Mouse (Mus musculus): ENCODE data around the gene Phldb3.
"Not testable (repeated sequence)": the region's sequence is repeated elsewhere in the genome, so short reads cannot be mapped to it uniquely, and the experiment has no call there.

The Phldb3 gene

GRCm38 (mm10) chr7:24594309-24594803, 16.2 kb upstream of the Phldb3 start:
- peak; percentile 54 for DNase-seq (ENCODE audit: extremely low spot score, low spot score)

DNA sequence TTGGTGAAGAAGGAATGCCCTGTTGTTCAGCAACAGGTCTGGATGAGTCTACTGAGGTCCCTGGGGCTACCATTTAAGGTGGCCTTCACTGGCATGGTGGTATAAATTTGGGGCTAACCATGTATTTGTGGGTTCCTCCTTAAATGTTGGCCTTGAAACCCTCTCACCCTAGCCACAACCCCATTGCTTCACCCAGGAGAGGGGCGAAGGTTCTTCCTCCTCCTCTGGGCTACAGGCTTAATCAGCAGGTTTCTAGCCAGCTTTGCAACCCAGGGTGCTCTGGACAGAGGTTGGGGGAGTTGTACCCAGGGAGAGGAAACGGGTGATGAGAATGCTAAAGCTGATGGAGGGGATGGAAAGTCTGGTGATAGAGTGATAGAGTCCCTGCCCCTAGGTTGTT, 15.1 kb upstream of the Phldb3 start:
- no peak for DNase-seq (ENCODE audit: extremely low spot score, low spot score)

DNA sequence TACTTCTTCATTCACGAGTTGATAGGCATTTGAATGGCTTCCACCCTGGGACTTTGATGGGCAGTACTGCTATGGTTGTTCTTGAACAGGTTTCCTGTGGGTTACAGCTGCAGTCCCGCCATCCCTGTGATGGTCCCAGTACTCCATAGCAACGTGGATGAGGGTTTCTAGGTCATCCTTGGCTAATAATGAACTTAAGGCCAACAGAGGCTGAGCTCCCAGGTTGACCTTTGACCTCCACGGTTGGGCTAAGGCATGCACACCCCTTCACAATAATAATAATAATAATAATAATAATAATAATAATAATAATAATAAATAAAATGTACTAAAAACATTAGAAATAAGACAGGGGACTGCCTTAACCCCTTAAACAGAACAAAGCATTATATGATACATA, 12.4 kb upstream of the Phldb3 start:
- DNase-seq (ENCODE audit: extremely low spot score, low spot score), result no peak

DNA sequence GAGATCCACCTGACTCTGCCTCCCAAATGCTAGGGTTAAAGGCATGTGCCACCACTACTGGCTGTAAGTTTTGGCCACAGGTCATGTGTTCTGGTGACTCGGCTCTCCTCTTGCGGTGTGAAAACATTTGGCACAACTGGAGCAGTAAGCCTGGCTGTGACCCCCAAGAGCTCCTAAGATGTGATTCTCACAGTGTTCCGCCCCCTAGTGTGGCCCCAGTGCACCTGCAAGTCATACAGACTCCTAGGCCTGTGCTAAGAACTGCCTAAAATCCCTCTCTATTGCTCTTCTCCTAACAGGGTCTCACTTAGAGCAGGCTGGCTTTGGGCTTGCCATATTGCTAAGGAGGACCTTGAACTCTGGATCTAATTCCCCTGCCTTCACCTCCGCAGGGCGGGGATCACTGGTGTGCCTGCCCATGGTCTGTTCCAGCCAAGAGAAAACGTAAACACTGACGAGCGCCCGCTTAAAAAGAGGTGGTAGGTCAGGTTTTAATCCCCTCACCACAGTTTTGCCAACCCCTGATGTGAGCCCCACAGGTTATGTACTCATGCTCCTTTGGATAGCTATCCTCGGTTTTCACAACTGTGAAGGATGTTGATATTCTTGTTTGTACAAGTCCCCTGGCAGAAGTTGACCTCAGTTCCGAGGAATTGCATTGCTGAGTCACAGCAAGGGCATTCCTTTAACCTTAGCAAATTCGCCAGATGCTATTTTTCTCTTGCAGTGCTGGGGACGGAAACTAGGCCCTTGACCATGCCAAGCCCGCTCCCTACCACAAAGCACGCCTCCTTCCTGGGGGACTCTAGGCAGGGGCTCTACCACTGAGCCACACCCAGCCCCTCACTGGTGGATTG, 11.1 kb upstream of the Phldb3 start:
- DNase-seq (ENCODE audit: extremely low spot score, low spot score), result no peak

DNA sequence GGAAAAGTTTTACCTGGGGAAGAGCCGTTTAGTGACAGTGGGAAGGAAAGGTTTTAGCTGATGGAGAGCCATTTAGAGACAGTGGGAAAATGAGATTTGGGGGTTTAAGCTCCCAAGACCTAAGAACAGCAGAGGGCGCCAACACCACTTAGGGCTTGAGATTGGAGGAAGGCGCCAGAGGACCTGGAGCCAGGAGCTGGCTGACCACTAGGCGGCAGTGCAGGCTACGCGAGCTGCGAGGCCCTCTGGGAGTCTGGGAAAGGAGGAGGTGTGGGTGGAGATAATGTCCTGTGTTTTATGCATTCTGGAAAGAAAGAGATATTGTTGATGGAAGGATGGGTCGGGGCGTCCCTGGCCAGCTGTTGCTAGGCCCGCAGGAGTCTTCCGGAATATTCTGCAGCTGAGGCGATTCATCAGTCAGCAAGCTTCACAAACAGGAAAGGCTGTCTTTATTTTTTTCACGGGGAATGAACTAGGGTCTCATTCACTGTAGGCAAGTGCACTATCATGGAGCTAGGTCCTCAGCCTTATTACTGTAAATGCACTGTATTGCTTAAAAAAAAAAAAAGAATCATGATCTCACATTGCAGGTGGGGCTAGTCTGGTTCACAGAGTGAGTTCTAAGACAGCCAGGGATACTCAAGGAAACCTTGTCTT, 9.5 kb upstream of the Phldb3 start:
- DNase-seq (ENCODE audit: extremely low spot score, low spot score), result peak; percentile 94

DNA sequence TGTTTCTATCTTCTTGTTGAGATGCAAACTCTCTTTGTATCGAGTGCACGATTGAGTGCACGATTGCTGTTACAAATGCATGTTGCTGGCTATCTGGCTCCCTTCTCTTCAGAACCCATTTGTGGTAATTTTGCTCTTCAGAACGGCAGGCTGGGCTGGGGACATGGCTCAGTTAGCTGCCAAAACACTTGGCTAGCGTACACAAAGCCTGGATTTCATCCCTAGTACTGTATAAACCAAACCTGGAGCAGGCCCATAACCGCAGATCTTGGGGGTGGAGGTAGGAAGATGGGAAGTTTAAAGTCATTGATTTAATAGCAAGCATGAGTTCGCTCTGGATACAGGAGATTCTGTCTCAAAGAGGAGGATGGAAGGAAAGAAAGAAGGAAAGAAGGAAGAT, 5.0 kb upstream of the Phldb3 start:
- no peak for DNase-seq (ENCODE audit: extremely low spot score, low spot score)

- no peak for DNase-seq (ENCODE audit: extremely low spot score, low spot score)
Measured at GRCm38 (mm10) chr7:24606046-24606445, 4.5 kb upstream of the Phldb3 start.

- DNase-seq (ENCODE audit: extremely low spot score, low spot score), result no peak
Measured at GRCm38 (mm10) chr7:24608017-24608416, 2.5 kb upstream of the Phldb3 start.

DNA sequence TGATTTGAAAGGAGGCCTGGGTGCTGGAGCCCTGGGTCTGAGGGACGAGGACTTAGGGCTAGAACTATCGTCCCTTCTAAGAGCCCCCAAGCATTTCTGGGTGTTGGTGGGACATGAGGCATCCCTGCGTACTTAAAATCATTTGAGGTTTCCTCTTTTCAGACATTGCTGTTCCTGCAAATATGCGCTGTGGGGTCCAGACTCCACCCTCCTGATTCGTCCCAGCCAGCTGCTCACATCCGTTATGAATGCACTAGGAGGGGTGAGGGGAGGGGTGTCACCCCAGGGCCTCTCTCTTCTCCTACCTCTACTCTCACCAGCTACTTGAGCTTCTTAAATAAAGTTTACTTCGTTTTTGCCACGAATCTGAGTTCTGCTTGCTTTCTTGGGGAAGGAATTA, 2.0 kb upstream of the Phldb3 start:
- DNase-seq (ENCODE audit: extremely low spot score, low spot score), result no peak

DNA sequence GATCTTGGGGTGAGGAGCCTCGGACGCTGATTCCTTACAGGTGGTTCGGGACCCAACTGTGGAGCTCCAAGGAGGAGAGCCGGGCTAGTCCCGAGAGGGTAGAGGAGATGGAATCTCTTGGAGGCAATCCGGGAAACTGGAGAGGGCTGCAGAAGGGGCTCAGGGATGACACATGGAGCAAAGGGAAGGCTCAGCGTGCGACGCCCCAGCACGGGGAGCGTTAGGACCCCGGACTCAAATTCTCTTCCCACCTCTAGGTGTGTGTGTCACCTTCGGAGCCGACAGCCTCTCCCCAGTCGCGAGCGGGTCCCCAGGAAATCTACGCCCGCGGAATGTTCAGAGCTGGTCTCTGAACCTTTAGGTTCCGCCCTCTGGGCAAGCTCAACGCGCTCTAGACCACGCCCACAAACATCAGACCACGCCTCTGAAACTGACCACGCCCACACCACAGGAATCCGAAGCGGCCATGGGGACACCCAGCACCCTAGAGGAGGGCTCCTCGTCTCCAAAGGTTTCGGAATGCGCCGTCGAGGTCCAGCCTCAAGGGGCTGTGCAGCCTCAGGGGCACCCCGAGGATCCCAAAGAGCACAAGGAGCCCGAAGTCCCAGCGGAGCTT, 424 bp downstream of the Phldb3 start:
- DNase-seq (ENCODE audit: extremely low spot score, low spot score), result peak; percentile 75

GRCm38 (mm10) chr7:24611709-24612108, 1.1 kb downstream of the Phldb3 start:
- DNase-seq (ENCODE audit: extremely low spot score, low spot score), result no peak

DNA sequence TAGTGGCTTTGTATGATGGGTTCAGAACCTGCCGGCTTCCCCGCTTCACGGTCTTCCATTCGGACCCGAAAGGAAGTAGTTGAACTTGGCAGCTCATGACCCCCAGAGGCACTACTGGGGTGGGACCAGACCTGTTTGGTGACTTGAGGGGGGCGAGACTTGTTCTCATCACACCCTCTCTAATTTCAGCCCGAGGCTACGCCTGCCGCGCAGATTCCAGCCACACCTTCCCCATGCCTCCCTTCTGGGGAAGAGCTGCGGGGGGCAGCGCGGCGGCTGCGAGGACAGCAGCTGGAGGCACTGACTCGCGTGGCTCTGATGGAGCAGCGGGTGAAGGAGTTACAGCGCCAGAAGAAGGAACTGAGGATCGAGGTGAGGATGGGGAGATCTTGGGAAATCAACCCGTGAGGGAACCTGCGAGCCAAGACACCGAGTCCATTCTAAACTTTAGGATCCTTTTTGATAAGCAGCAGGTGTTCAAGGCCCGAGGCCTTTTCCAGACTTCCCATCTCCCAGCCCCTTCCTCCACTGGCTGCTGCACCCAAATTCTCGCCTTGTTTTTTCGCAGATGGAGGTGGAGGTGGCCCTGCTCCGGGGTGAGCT, 1.8 kb downstream of the Phldb3 start:
- peak; percentile 43 for DNase-seq (ENCODE audit: extremely low spot score, low spot score)

DNA sequence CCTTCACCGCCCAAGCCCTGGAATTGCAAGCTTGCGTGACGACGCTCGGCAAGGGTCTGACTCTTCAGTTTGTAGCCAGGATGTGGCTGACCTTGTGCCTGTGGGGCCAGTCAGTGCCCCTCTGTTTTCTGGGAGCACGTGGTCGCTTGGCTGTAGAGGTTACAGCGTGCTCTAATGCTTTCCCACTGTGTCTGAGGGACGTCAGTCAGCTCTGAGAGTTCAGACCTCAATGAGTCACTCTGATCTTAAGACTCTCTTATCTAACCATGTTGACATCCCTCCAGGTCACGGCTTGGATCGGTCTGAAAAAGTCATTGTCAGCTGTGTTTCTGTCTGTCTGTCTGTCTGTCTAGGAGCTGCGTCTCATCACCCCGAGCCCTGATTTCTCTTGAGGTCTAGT, 4.3 kb downstream of the Phldb3 start:
- no peak for DNase-seq (ENCODE audit: extremely low spot score, low spot score)

GRCm38 (mm10) chr7:24617763-24618162, 7.2 kb downstream of the Phldb3 start:
- DNase-seq (ENCODE audit: extremely low spot score, low spot score), result no peak

DNA sequence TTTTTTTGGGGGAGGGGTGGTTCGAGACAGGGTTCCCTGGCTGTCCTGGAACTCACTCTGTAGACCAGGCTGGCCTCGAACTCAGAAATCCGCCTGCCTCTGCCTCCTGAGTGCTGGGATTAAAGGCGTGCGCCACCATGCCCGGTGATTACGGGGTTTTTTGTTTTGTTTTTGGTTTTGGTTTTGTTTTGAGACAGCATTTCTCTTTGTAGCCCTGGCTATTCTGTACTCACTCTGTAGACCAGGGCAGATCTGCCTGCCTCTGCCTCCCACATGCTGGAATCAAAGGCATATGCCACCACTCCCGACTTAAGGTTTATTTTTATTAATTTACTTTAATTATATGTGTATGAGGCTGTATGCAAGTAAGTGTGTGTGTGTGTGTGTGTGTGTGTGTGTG, 7.8 kb downstream of the Phldb3 start:
- DNase-seq (ENCODE audit: extremely low spot score, low spot score), result not testable (repeated sequence)

DNA sequence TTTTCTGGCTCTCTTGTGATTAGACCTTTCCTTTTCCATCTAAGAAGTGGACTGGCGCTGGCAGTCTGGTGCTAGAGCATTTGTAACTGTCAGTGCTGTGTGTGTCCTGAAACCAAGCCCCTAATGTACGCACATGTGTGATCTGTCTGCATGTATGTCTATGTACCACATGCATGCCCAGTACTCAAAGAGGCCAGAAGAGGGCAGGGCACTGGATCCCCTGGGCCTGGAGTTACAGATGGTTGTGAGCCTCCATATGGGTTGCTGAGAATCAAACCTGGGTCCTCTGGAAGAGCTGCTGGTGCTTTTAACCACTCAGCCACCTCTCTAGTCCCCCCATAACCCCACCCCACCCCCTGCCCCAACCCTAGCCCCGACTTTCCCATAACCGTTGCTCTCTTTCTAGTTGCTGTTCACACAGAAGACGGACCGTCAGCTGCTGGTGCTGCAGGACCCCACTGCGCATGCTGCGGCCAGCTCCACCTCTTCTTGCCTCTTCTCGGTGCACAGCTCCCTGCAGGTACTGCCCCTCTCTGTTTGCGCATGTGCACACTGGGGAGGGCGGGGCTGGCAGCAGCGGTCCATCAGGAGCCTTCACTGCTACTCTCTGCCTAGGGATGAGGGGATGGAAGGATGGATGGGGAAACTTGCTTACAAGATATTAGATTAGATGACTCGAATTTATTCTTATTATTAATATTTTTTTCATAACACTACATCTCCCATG, 9.3 kb downstream of the Phldb3 start:
- no peak for DNase-seq (ENCODE audit: extremely low spot score, low spot score)

DNA sequence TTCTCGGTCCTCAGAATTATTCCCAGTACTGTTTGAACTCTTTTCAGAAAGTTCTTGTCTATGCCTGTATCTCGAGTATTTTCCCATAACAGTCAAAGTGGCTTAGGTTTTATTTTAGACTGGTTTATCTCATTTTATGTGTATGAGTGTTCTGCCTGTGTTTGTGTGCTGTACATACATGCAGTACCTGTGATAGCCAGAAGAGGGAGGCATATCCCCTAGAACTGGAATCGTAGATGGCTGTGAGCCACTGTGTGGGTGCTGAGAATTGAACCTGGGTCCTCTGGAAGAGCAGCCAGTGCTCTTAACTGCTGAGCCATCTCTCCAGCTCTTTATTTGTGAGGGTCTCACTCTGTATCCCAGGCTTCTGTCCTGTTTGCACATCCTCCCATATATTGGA, 10.6 kb downstream of the Phldb3 start:
- no peak for DNase-seq (ENCODE audit: extremely low spot score, low spot score)

DNA sequence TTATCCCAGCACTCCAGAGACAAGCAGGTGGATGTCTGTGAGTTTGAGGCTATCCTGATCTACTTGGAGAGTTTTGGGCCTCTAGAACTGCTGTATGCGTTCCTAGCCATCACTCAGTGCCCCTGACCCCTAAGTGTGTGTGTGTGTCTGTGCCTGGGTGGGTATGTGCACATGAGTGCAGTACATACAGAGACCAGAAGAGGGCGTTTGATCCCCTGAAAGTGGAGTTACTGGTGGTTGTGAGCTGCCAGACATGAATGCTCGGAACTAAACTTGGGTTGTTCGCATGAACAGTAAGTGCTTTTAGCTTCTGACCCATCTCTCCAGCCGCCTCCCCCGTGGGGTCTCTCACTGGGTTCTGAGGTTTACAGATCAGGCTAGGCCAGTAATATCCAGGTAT, 12.4 kb downstream of the Phldb3 start:
- DNase-seq (ENCODE audit: extremely low spot score, low spot score), result no peak

GRCm38 (mm10) chr7:24628685-24629610, 18.4 kb downstream of the Phldb3 start:
- peak; percentile 83 for DNase-seq (ENCODE audit: extremely low spot score, low spot score)

DNA sequence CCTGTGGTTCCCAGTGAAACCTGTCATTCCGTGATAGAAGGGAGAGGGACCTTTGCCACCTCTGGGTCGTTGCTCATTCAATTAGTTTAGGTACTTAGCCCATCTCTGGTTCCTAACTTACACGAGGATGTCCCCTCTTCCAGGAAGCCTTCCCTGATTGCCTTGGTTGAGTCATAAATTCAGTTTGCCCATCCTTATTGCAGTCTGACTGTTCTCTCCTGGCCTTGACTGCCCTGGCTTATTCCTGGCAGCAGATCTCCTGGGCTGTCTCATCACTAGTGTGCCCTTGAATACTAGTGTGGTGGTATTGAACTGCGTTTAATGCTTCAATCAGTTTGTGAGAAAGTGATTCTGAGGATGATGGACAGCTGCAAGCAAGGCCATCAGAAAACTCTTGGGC, 19.1 kb downstream of the Phldb3 start:
- DNase-seq (ENCODE audit: extremely low spot score, low spot score), result no peak

Data from neural tube, embryonic 10.5 days (tissue).